Mouse (Mus musculus) activated CD4-positive, CD25-positive, alpha-beta regulatory T cell (primary cell): Measurements from ENCODE around the gene Tmem165. TPM values are rescaled to one million over a fixed set of nuclear protein-coding genes. Genes with fewer than 3 reads are reported as not detected.

ENCODE experiments used
- polyA plus RNA-seq, 2 experiments: library from polyadenylated mRNA; unstranded; fragments of 100-300 nt; shearing (Covaris generic); gene quantifications; one replicate each; pipeline ENCODE4 v1.2.1; 2017

Tmem165 gene
- 100 to 1,000 TPM; 105 to 114 TPM for polyA plus RNA-seq

GRCm38 (mm10) chr5:76183750-76184261, at the start of gene Tmem165:
TSS of gene Tmem165 (plus strand) at chr5:76183880.

DNA sequence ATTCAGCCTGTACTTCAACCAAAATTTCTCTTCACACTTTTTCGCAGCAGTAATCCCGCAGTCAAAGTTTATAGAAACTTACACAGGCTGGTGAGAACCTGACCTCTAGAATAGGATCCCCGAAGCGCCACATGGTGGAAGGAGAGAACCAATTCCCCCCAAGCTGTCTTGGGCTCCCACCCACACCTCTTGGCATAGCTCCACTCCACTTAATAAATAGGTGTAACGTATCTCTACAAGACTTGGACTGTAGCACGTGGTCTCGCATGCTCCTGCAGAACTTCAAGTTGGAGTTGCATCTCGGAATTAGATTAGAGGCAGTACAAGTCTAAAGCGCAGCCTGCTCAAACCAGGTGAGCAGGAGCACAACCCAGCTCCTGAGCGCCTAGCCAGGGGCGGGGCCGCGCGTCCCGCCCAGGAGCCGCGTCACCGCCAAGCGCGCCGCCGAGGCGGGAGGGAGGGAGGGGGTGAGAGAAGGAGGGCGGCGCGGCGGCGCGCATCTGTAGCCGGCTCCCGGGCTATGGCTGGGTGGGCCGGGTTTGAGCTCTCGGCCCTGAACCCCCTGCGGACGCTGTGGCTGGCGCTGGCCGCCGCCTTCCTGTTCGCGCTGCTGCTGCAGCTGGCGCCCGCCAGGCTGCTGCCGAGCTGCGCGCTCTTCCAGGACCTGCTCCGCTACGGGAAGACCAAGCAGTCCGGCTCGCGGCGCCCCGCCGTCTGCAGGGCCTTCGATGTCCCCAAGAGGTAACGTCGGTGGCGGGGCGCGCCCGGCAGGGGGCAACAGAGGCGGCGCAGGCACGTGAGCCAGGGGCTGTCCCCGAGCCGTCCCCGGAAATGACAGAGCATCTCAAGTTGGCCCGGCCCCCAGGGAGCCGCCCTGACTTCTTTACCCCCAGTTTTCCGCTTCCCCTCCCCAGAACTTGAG, 43.6 kb upstream of the Tmem165 start, which contains the start of gene Srd5a3:
Srd5a3 (plus strand) TSS at position 464 of the 922 bp plus-strand sequence.

Other genes with a start within 250 kb of the Tmem165 start
- under 1 TPM; 0.05 to 0.18 TPM for gene Kdr, start 205.4 kb upstream of the Tmem165 start, polyA plus RNA-seq
- gene Srd5a3, start 43.6 kb upstream of the Tmem165 start, polyA plus RNA-seq, result 10 to 100 TPM; 75.5 to 82.5 TPM
- gene Clock, start 120.9 kb downstream of the Tmem165 start, polyA plus RNA-seq, result 10 to 100 TPM; 10.0 to 14.0 TPM
- not detected for gene Pdcl2, start 147.3 kb downstream of the Tmem165 start, polyA plus RNA-seq
- not detected for gene Nmu, start 179.9 kb downstream of the Tmem165 start, polyA plus RNA-seq